Mouse (Mus musculus) layer of hippocampus, postnatal 10 days (tissue): ENCODE measurements at regions not wholly inside any gene's neighbourhood (a gene's known extent, or its start where the extent isn't known, plus 50 kb on each side); places are given as distances from the start of the nearest gene placed in this dataset.

ENCODE experiments used
- DNase-seq, 2 experiments: peaks; one replicate each; pipeline ENCODE4 v3.0.0; 2021; ENCODE audit warnings: low spot score in 2 of 2

DNA sequence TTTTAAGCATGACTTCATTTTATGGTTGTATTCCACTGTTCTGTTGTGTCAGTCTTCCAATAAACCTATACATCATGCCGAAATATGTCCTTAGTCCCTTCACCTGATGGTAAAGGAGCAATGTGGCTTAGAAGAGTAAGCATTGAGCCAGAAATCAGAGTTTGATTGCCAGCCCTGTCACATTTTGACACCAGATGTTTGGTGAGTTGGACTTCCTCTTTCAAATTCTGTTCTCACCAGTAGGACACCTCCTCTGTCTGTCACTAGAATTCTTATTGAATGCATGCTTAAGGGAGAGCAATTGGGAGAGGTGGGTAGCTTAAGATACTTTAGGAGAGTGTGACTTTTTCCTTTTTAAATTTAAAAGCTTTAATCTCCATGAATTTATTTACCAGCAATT lies 779.1 kb upstream of the Gm8797 start:
- no peak for DNase-seq

DNA sequence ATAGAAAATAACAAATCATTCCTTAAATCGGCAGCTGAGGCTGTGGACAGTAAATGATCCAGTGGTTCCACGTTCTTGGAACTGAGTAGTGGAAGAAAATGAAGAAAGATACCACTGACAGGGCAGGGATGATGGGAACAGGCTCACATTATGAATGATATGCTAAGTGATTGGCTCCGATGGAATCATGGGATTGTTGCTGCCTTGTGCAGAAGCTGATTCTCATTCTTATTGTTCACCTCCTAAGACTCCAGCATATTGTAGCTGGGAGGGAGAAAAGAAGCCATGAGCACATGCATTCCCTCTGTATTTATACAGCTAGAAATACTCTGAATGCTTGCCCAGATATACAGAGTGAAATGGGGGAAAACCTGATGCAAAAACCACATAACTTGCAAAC lies 777.3 kb upstream of the Gm8797 start:
- DNase-seq = no peak

DNA sequence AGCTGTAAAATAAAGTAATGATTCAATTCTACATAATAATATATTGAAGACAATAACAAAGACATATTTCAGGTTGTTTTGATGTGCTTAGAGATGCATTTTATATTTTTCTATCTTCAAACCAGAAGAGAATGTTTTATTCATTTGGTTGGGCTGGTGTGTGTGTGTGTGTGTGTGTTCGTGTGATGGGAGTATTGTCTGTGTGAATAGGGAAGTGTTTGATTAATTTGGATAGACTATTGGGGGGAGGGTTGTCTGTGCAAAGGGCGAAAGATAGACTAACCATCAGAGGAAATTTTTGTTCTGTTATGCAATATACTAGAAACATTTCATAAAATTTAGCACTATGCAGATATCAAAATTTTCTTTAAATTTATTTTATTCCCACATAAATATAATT lies 776.8 kb upstream of the Gm8797 start:
- DNase-seq = no peak

DNA sequence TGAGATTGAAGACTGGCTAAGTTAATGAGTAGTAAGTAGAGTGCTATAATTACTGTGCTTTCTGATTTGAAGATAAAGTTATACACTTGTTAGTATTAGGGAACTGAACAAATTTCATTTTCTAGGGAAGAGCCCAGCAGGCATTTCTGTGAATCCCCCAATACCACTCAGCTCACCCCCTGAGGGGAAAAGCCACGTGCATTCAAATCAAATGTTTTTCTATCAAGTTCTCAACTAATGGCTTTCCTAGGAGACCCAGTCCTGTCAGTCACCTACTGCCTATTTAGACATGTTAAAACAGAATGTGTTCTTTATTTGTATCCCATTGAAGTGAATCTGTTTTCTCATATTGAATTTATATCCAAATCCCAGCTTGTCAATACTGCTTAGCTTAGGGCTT lies 775.9 kb upstream of the Gm8797 start:
- no peak for DNase-seq

DNA sequence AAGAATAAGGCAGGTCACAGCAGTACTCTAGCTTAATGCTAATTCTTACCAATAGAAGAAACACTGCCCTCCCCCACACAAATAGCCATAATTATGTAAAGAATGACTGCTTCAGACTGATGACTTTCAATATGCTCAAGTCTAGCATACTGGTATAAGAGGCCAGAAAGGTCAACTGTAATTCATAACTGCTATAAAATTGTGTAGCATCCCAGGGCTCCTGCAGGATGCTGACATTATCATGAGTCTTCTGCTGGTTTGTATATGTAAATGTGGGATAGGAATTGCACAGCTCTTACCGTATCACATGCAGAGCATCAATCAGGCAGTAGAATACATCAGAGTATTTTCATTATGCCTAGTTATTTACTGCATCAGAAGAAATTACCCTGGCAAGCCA lies 774.3 kb upstream of the Gm8797 start:
- DNase-seq = no peak

DNA sequence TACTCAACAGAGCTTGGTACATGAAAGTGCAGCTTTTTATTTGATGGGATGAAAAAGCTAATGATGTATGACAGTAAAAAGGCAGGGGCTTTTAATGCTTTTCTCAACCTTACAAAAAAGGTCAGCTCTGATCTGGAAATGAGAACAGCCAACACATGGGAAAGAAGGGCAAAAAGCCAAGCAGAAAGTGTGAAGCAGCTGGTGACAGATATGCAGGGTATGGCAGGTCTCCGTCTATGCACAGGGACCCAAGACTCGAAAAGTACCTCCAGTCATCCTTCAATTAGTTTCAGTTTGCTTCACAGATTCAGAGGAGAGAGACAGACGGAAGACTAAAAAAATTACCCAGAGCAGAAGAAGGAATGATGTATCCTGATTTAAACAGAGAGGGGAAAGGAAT lies 732.9 kb upstream of the Gm8797 start:
- no peak for DNase-seq
